1 mouse cellular context compared by ENCODE assay signal in the genomic region with DNA sequence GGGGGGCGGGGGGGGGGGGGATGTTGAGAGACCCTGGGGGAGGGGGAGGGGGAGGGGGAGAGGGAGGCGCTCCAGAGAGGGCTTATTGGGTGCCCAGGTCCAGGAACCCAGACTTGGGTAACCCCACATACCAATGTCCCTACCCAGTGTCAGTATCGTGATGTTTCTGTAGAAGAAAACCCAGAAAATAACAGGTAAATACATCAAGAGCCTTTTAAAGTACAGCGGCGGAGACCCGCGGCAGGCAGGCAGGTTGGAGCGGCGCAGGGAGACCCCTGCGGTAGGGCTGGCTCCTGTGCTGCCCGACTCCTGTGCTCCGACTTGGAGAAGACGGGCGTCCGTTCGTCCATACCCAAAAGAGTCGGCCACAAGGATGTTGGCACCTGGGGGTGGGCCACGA.
TF ChIP-seq lines count a peak whose summit lies in the region.

No protein-coding gene starts in this region.

TF ChIP-seq in MEL, 35 proteins besides CTCF, POLR2A, EP300 and RAD21 (continued from another document):
- TF ChIP-seq CHD1 (IDR thresholded peaks at IDR 0.05; ENCODE audit: low read depth, low read length) (no peak), USF2 (IDR thresholded peaks at IDR 0.05; ENCODE audit: borderline replicate concordance in 1 of 2, insufficient read depth in 1 of 2, low read depth in 1 of 2, low read length in 2 of 2) (no peak)
